Mouse (Mus musculus) neural tube, embryonic 12.5 days (tissue): ENCODE measurements around the gene Ptprm. TPM values are rescaled to one million over a fixed set of nuclear protein-coding genes. Genes with fewer than 3 reads are reported as not detected.

Experiments used
- microRNA-seq: library from miRNA; unstranded; fragments of <30 nt; microRNA quantifications from one replicate; pipeline ENCODE4, GENCODE M21; 2017
- polyA plus RNA-seq: library from polyadenylated mRNA; unstranded; fragments of >200 nt; fragmentation: Nextera tagmentation; extraction: Ambion mirVana; gene quantifications from 2 replicates; pipeline ENCODE4 v1.2.1, GENCODE M21; 2016

Ptprm gene
- polyA plus RNA-seq, 1 experiment from 2014 or later, result 15.6 TPM

Small RNAs within 50 kb of the gene (microRNA-seq; reads per million reads assigned to microRNA genes)
- not detected for gene Mir5709
